Mouse (Mus musculus) small intestine, adult 2 months (tissue): ENCODE measurements around the gene L3mbtl4.

ENCODE experiments used
- CTCF ChIP-seq: fragments of 200-500 bp; IDR thresholded peaks from 2 replicates; pipeline ENCODE4 v1.5.1; 2012; ENCODE audit warnings: low read depth, mild to moderate bottlenecking, control low read depth, inconsistent platforms, low read length, moderate library complexity, mixed read lengths; ENCODE audit not compliant: insufficient replicate concordance, insufficient read length; ENCODE audit errors: extremely low read depth
- POLR2A ChIP-seq: fragments of 200-500 bp; IDR thresholded peaks from 2 replicates; pipeline ENCODE4 v1.6.1; 2012; ENCODE audit warnings: low read depth, mild to moderate bottlenecking, control low read depth, inconsistent platforms, low read length, moderate library complexity

GRCm38 (mm10) chr17:68320940-68321339 is 47.3 kb downstream of the L3mbtl4 start:
- TF ChIP-seq POLR2A (no peak), CTCF (no peak)
